In the genomic region with DNA sequence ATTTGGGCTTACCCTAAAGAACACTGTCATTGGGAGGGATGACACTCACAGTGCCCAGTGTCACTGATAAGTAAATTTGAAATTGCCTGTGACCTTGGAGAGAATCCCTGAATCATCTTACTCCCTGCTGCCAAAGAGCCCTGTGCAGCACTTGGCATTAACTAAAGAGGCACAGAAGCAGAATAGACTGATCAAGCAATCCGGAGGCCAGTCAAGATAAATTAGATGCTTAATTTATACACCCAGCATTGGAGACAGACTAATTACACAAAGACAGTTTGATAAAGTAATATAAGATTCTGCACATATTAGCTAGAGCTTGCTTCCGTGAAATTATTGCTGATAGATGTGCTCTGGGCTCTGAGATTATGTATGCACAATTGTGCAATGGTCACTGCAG, we compare ENCODE assay signal across 17 mouse cellular contexts.
DNase-seq lines count a peak whose midpoint lies in the region; ATAC-seq lines count a peak whose summit lies in the region.
"Had no signal": no experiment of that assay in that cellular context is flagged by ENCODE, and none has a peak within 500 bp of the region (broad histone marks: within the 10 kb centered on the region; RNA-seq: fewer than 3 reads in every experiment).

No protein-coding gene starts in this region.

- no peak overlapping the region for H3K4me2 ChIP-seq in hindbrain, embryonic 12.5 days (replicated peaks)
- no peak overlapping the region for H3K4me2 ChIP-seq in midbrain, embryonic 15.5 days
- no peak overlapping the region for H3K4me2 ChIP-seq in midbrain, embryonic 13.5 days (replicated peaks)
- H3K4me2 ChIP-seq in hindbrain, embryonic 16.5 days (ENCODE audit: low read length): no peak overlapping the region
- no peak overlapping the region for H3K4me2 ChIP-seq in kidney, embryonic 14.5 days (replicated peaks; ENCODE audit: low read depth, low read length)
- H3K4me2 ChIP-seq: forebrain, embryonic 13.5 days; heart, embryonic 13.5 days had no signal

- no peak overlapping the region for H3K4me3 ChIP-seq in hindbrain, embryonic 12.5 days
- no peak overlapping the region for H3K4me3 ChIP-seq in hindbrain, embryonic 10.5 days
- no peak overlapping the region for H3K4me3 ChIP-seq in midbrain, embryonic 15.5 days
- no peak overlapping the region for H3K4me3 ChIP-seq in midbrain, embryonic 13.5 days (replicated peaks)
- no peak overlapping the region for H3K4me3 ChIP-seq in hindbrain, embryonic 16.5 days (ENCODE audit: low read length)
- H3K4me3 ChIP-seq in kidney, embryonic 14.5 days (ENCODE audit: low read length): no peak overlapping the region
- H3K4me3 ChIP-seq: embryonic facial prominence, embryonic 10.5 days; forebrain, embryonic 13.5 days; heart, embryonic 13.5 days had no signal

- 77% methylated on average over 2 of the region's 2 CpGs for WGBS in hindbrain, embryonic 12.5 days
- 88% methylated on average over 2 of the region's 2 CpGs for WGBS in hindbrain, embryonic 10.5 days
- WGBS in midbrain, embryonic 15.5 days: 47% methylated on average over 2 of the region's 2 CpGs
- 72% methylated on average over 2 of the region's 2 CpGs for WGBS in midbrain, embryonic 13.5 days
- WGBS in hindbrain, embryonic 16.5 days: 48% methylated on average over 2 of the region's 2 CpGs
- 74% methylated on average over 2 of the region's 2 CpGs for WGBS in kidney, embryonic 14.5 days

- H3K9me3 ChIP-seq in hindbrain, embryonic 12.5 days (replicated peaks): no peaks in the 10 kb centered on the region
- no peaks in the 10 kb centered on the region for H3K9me3 ChIP-seq in hindbrain, embryonic 10.5 days
- no peaks in the 10 kb centered on the region for H3K9me3 ChIP-seq in midbrain, embryonic 15.5 days
- H3K9me3 ChIP-seq in midbrain, embryonic 13.5 days: no peaks in the 10 kb centered on the region
- H3K9me3 ChIP-seq in hindbrain, embryonic 16.5 days (ENCODE audit: control insufficient read depth, low read length): no peaks in the 10 kb centered on the region
- H3K9me3 ChIP-seq in kidney, embryonic 14.5 days (ENCODE audit: control insufficient read depth, low read length): no peaks in the 10 kb centered on the region
- H3K9me3 ChIP-seq: embryonic facial prominence, embryonic 10.5 days; forebrain, embryonic 13.5 days; heart, embryonic 13.5 days had no signal

- H3K36me3 ChIP-seq in hindbrain, embryonic 12.5 days: no peaks in the 10 kb centered on the region
- H3K36me3 ChIP-seq in hindbrain, embryonic 10.5 days: no peaks in the 10 kb centered on the region
- H3K36me3 ChIP-seq in midbrain, embryonic 15.5 days (replicated peaks): no peaks in the 10 kb centered on the region
- no peaks in the 10 kb centered on the region for H3K36me3 ChIP-seq in midbrain, embryonic 13.5 days
- H3K36me3 ChIP-seq in hindbrain, embryonic 16.5 days (ENCODE audit: control insufficient read depth, insufficient read depth, low read length): no peaks in the 10 kb centered on the region
- H3K36me3 ChIP-seq in kidney, embryonic 14.5 days (ENCODE audit: control insufficient read depth, insufficient read depth, low read length): no peaks in the 10 kb centered on the region
- H3K36me3 ChIP-seq: embryonic facial prominence, embryonic 10.5 days; heart, embryonic 13.5 days had no signal

- H3K27ac ChIP-seq in hindbrain, embryonic 12.5 days: no peak overlapping the region
- no peak overlapping the region for H3K27ac ChIP-seq in hindbrain, embryonic 10.5 days
- no peak overlapping the region for H3K27ac ChIP-seq in midbrain, embryonic 15.5 days
- H3K27ac ChIP-seq in midbrain, embryonic 13.5 days: no peak overlapping the region
- no peak overlapping the region for H3K27ac ChIP-seq in hindbrain, embryonic 16.5 days (ENCODE audit: low read depth, low read length)
- no peak overlapping the region for H3K27ac ChIP-seq in kidney, embryonic 14.5 days (ENCODE audit: low read depth, low read length)
- H3K27ac ChIP-seq: embryonic facial prominence, embryonic 10.5 days; forebrain, embryonic 13.5 days; heart, embryonic 13.5 days had no signal

- H3K4me1 ChIP-seq in hindbrain, embryonic 12.5 days: no peaks in the 10 kb centered on the region
- no peaks in the 10 kb centered on the region for H3K4me1 ChIP-seq in hindbrain, embryonic 10.5 days (replicated peaks)
- H3K4me1 ChIP-seq in midbrain, embryonic 15.5 days: peaks cover 5% of the 10 kb centered on the region; the same call in 1 of the 2 replicates
- H3K4me1 ChIP-seq in midbrain, embryonic 13.5 days (replicated peaks): no peaks in the 10 kb centered on the region
- no peaks in the 10 kb centered on the region for H3K4me1 ChIP-seq in hindbrain, embryonic 16.5 days (ENCODE audit: control insufficient read depth, insufficient read depth, low read depth, low read length)
- H3K4me1 ChIP-seq in kidney, embryonic 14.5 days (ENCODE audit: control insufficient read depth, insufficient read depth, low read length): no peaks in the 10 kb centered on the region
- H3K4me1 ChIP-seq: embryonic facial prominence, embryonic 10.5 days; forebrain, embryonic 13.5 days; heart, embryonic 13.5 days had no signal

- ATAC-seq in hindbrain, embryonic 12.5 days (ENCODE audit: low FRiP score): peak; percentile 48; the same call in 1 of the 2 replicates
- 0 out of 2 replicates have a peak, but pooled peaks have one; percentile 62 for ATAC-seq in midbrain, embryonic 15.5 days (replicated peaks)
- ATAC-seq in midbrain, embryonic 13.5 days: no peak
- peak; percentile 67; the same call in 1 of the 2 replicates for ATAC-seq in hindbrain, embryonic 16.5 days
- ATAC-seq in kidney, embryonic 14.5 days (ENCODE audit: low FRiP score, low TSS enrichment): no peak
- ATAC-seq: activated CD4-positive, CD25-positive, alpha-beta regulatory T cell, adult 4 months; forebrain, embryonic 13.5 days; forebrain, postnatal 0 days; Patski had no signal

- H3K27me3 ChIP-seq in hindbrain, embryonic 12.5 days: no peaks in the 10 kb centered on the region
- no peaks in the 10 kb centered on the region for H3K27me3 ChIP-seq in hindbrain, embryonic 10.5 days (ENCODE audit: insufficient read depth, poor library complexity, severe bottlenecking)
- no peaks in the 10 kb centered on the region for H3K27me3 ChIP-seq in midbrain, embryonic 15.5 days (replicated peaks)
- H3K27me3 ChIP-seq in midbrain, embryonic 13.5 days: no peaks in the 10 kb centered on the region
- H3K27me3 ChIP-seq in hindbrain, embryonic 16.5 days (replicated peaks; ENCODE audit: control insufficient read depth, insufficient read depth, low read length): no peaks in the 10 kb centered on the region
- H3K27me3 ChIP-seq in kidney, embryonic 14.5 days (ENCODE audit: control insufficient read depth, insufficient read depth, low read length): no peaks in the 10 kb centered on the region
- H3K27me3 ChIP-seq: forebrain, embryonic 13.5 days; heart, embryonic 13.5 days; Patski had no signal

- H3K9ac ChIP-seq in hindbrain, embryonic 12.5 days: no peak overlapping the region
- no peak overlapping the region for H3K9ac ChIP-seq in midbrain, embryonic 15.5 days
- H3K9ac ChIP-seq in midbrain, embryonic 13.5 days (replicated peaks): no peak overlapping the region
- no peak overlapping the region for H3K9ac ChIP-seq in hindbrain, embryonic 16.5 days (ENCODE audit: low read depth, low read length)
- H3K9ac ChIP-seq in kidney, embryonic 14.5 days (ENCODE audit: low read depth, low read length): no peak overlapping the region
- H3K9ac ChIP-seq: forebrain, embryonic 13.5 days; forebrain, postnatal 0 days; heart, embryonic 13.5 days had no signal

- DNase-seq in hindbrain, embryonic 10.5 days (ENCODE audit: low spot score): no peak
- no peak for DNase-seq in urinary bladder, adult 18-20 months (ENCODE audit: low spot score in 2 of 2)
- DNase-seq: adrenal gland, postnatal 14 days; cerebellum, adult 2 months; forebrain, postnatal 0 days; gastrocnemius, postnatal 14 days; heart, postnatal 36 days had no signal

Comparison
In these comparisons a context has a peak if more than half of its experiments do, and no peak if none do; other contexts are left out.
1. ATAC-seq: peak in hindbrain, embryonic 12.5 days (single experiment), midbrain, embryonic 15.5 days (single experiment) and hindbrain, embryonic 16.5 days (single experiment); none in midbrain, embryonic 13.5 days (single experiment) and kidney, embryonic 14.5 days (single experiment).